Mouse (Mus musculus) cerebellum, adult 8-10 months (tissue): ENCODE results near the gene Cox7a2l.

Experiments
- DNase-seq: peaks from one replicate; pipeline ENCODE4 v3.0.0; 2022

Gene Cox7a2l

DNA sequence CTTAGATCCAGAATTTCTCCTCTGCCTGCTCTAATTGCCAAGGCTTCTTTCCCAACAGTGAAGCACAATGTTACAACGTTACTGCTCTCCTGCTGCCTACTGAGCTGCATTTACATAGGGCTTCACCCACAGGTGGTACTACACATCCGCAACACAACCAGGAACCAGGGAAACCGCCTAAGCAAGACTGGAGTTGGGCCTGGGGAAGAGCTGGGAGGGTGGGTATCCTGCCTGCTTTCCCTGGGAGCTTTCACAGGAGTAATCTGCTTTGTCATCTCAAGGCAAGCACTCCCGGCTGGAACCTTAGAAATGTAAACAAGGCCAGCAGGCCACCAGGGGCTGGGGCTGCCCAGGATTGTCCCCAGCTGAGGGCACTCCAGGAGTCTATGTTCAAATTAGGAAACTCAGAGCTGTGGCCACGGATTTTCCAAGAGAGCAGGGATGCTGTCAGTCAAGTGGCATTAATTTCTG lies 9.0 kb upstream of the Cox7a2l start:
- DNase-seq = no peak

DNA sequence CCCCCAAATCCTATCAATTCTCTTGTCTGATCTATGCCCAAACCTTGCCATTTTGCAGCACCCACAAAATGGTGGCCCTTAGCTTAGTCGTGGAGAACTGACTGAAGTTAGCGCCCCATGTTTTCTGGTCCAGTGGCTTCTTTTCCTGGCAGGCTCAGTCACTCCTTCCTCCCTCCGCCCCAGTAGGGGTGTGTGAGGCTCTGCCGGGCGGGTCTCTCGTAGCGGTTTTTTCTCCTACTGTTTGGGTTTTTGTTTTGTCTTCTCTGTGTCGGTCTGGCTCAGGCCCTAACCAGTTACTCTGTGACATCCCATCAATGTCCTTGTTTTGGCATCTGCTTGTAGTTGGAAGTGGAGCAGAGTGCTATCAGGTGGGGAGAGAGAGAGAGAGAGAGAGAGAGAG lies 8.5 kb upstream of the Cox7a2l start:
- no peak for DNase-seq

- DNase-seq = no peak
These were observed 7.6 kb upstream of the Cox7a2l start for GRCm38 (mm10) chr17:83524753-83525152.

DNA sequence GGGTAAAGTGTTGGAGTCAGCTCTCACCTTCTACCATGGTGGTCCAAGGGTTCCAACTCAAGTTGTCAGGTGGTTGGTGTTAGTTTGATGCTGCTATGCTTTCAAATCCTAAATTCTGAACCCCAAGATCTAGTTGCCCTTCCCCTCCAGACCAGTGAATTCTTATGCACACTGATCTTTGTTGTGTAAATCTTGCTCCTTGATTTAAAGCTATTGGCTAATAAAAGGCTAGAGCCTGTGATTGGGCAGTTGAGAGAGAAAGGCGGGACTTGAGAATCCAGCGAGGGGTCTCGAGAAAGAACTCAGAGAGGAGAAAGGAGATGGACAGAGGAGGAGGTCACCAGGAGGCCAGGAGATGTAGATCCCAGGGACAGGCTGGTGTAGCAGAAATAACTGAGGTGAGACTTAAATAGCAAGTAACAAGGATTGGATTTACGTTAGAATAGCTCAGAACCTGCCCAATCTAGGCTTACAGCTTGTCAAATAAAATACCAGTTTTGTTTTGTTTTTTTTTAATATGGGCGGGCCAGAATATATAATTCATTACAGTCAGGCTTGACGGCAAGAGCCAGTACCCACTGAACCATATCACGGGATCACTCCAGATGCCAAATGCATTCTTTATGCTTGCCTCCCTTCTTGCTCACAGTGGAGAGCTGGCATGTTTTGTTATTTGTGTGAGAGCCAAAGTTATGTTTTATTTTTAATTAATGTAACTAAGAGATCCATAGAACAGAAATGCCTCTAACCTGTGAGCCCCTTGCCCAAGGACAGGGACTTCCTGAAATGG lies 5.7 kb upstream of the Cox7a2l start:
- DNase-seq = no peak

GRCm38 (mm10) chr17:83521881-83522280 lies 4.8 kb upstream of the Cox7a2l start:
- no peak for DNase-seq

DNA sequence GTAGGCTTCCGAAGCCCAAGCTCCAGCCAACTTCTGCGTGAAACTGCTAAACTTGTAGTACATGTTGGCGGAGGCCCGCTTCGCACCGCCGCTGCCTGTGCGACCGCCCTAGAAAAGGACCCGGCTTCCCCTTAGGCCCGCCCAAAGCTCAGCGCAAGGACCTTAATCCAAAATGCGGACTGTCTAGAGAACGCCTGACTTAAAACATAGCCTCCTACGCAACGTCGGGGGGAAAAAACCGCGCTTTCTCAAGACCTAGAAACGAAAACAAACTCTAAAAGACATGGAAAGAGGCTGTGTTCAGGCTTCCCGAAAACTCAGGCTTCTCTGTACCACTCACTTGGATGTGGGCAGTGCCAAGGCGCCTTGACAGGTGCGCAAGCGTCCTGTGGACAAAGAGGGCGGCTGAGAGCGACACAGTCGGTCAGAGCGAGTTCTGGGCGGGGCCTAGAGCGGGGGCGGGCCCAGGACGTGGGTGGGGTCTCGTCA lies 2.9 kb downstream of the Cox7a2l start:
- DNase-seq = peak; percentile 92

DNA sequence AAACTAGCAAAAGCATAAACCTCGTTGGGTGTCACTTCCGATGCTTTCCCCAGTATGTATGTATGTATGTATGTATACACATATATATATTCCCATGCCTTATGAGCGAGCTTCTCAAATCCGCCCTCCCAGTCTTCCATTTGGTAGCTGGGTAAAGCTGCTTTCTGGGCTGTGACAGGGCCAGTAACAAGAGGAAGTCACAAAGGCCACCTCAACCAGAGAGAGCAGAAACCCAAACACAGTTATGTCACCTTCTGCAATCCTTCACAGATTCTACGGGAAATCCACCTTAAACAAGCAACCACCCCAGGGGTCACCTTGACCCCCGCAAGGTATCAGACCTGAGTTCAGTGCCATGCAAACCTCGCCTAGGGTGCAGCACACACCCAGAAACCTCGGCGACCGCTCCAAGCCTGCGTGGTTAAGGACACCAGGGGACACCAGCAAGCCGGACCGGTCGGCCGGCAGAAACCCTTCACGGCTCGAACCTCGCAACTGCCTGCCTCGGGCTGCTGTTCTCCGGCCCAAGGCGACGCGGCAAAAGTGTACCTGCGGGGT lies 3.4 kb downstream of the Cox7a2l start:
- DNase-seq = no peak

DNA sequence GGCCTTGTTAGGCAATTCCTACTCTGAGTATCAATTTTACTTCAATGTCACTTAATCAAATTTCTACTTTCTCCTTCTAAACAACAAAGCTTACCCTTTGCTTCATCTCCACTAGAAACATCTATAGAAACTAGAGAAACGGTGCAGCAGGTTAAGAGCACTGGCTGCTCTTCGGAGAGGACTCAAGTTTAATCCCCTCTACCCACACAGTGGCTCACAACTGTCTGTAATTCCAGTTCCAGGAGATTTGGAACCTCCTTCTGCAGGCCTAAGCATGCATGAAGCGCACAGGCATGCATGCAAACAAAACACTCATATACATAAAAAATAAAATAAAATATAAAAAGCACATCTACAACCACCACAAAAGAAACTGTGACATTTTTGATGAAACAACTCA lies 5.0 kb downstream of the Cox7a2l start:
- DNase-seq = no peak

- DNase-seq = no peak
These were observed 13.4 kb downstream of the Cox7a2l start for GRCm38 (mm10) chr17:83503693-83504092.

GRCm38 (mm10) chr17:83499692-83500091 lies 17.4 kb downstream of the Cox7a2l start:
- no peak for DNase-seq

DNA sequence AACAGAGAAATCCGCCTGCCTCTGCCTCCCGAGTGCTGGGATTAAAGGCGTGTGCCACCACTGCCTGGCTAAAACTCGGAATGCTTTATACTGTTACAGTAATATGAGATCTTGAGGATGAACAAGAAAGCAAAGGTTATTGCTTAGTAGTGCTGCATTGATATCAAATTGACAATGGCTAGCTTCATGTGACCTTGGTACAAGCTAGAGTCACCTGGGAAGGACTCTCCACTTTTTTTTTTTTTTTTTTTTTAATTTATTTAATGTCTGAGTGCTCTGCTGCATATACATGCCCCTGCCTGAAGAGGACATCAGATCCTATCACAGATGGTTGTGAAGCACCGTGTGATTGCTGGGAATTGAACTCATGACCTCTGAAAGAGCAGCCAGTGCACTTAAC lies 18.2 kb downstream of the Cox7a2l start:
- no peak for DNase-seq

DNA sequence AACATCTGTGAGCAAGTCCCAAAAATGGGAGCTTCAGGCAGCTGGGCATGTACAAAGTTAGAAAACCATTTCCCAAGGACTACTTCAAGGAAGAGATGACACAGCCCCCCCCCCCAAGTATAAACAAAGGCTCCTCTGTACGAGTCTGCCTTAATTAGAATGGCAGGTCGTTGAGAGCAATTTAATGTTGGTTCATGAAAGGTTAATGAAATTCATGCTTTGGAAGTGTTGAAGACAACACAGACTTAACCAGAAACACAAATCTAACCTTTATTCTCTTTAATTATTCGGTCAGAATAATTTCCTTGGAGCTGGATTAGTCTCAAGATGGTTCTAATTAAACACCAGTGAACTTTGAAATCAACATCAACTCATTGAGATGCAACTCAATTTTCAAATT lies 29.4 kb downstream of the Cox7a2l start:
- no peak for DNase-seq

- no peak for DNase-seq
These were observed 33.3 kb downstream of the Cox7a2l start for GRCm38 (mm10) chr17:83483784-83484183.

DNA sequence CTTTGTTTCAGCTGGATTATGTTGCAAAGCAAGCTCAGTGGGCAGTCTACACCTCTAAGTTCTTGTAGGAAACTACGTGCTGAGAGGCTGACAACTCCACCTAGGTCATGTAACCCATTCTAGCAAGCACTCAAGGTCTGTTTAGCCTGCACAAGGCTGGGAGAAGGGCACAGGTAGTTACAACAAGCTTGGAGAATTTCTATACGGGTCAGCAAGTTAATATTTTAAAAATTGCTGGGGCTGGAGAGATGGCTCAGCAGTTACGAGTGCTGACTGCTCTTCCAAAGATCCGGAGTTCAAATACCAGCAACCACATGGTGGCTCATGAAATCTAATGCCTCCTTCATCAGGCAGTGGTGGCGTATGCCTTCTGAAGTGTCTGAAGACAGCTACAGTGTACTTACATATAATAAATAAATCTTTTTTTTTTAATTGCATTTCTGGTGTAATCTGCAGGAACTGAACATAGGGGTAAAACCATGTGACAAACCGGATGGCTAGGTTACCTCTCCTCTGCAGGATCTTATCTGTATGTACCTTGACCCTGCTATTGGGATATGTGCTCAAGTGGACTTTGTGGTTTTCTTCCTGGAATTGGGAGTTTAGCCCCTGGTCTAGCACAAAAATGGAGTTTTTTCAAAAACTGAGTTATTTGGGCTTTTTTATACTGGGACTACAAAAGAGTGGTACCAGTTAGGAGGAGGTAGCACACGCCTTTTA lies 34.2 kb downstream of the Cox7a2l start:
- DNase-seq = no peak

DNA sequence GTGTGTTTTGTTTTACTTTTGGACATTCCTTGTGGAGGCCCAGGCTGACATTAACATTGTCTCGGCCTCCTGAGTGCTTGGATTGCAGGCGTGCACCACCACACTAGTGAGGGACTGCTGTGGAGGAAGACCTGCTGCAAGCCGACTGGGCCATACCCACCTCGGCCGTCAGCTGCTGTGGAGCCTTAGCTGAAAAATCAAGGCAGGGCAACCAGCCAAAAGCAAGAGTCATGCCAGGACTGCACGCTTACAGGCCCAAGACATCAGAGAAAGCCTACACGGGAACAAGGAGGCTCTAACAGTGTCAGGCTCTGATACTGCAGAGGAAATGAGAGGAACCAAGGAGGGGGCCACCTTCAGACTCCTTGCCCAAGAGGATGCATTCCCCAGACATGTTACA lies 35.6 kb downstream of the Cox7a2l start:
- DNase-seq = no peak

- DNase-seq = no peak
These were observed 40.0 kb downstream of the Cox7a2l start for GRCm38 (mm10) chr17:83477089-83477488.

GRCm38 (mm10) chr17:83469586-83469985 lies 47.5 kb downstream of the Cox7a2l start:
- no peak for DNase-seq

DNA sequence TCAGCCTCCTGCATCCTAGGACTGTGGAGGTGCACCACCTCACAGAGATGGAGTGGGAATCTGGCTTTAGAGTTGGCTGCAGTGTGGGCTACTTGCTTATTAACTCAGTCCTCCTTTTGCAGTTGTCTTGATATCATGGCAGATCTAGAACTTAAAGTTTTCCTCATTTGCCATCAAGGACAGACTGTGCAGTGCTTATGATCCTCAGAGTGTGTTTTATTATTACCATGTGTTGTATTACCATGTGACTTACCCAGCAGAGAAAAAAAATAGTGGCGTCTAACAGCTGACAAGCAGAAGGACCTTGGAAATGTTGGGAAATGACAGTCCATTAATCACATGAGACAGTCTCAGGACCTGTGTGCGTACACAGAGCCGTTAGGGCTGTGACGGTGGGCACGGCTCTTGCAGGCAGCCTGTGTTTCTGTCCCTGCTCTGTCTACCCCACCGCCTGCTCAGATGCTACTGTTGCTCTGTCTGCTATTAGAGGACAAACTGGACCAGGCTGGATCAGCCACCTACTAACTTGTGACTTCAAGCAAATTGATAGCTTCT lies 50.4 kb downstream of the Cox7a2l start:
- DNase-seq = no peak

- no peak for DNase-seq
These were observed 51.2 kb downstream of the Cox7a2l start for GRCm38 (mm10) chr17:83465969-83466368.

GRCm38 (mm10) chr17:83457271-83457670 lies 59.9 kb downstream of the Cox7a2l start:
- no peak for DNase-seq

GRCm38 (mm10) chr17:83453587-83453986 lies 63.5 kb downstream of the Cox7a2l start:
- DNase-seq = no peak

DNA sequence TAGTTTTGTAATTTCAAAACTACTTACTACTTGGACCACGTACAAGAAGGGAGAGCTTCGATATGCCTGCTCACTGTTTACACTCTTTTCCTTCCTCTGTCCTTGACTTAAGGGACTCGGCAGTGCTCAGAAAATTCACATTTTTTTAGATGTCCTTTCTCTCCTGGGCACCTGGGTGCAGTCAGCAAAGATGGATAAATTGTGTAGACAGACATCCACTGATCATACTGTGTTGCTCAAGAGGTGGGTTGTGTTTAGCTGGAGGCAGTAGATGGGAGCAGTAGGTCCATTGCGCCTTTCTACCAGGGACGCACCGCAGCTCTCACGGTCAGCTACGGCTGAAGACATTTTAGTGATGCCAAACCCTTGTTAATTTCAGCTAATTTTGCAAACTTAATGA lies 64.7 kb downstream of the Cox7a2l start:
- no peak for DNase-seq
